Mouse (Mus musculus) midbrain, embryonic 10.5 days (tissue): ENCODE data around the gene Olfr772. TPM values are rescaled to one million over a fixed set of nuclear protein-coding genes. Genes with fewer than 3 reads are reported as not detected.
"Not testable (repeated sequence)": the region's sequence is repeated elsewhere in the genome, so short reads cannot be mapped to it uniquely, and the experiment has no call there.

ENCODE experiments used
- DNase-seq: peaks from one replicate; pipeline ENCODE4 v3.0.0-alpha.2; 2017; ENCODE audit warnings: low spot score
- H3K27ac ChIP-seq: fragments of 300-500 bp; sonication (generic); replicated peaks from 2 replicates; pipeline ENCODE4 v1.5.1; 2016; ENCODE audit warnings: mild to moderate bottlenecking
- H3K27me3 ChIP-seq: fragments of 300-500 bp; sonication (generic); 2 replicates; pipeline ENCODE4 v1.6.1; 2016; ENCODE audit warnings: low read depth, mild to moderate bottlenecking; ENCODE audit not compliant: poor library complexity, severe bottlenecking
- H3K36me3 ChIP-seq: fragments of 300-500 bp; sonication (generic); 2 replicates; pipeline ENCODE4 v1.6.1; 2016; ENCODE audit warnings: mild to moderate bottlenecking, moderate library complexity
- H3K4me1 ChIP-seq: fragments of 300-500 bp; sonication (generic); 2 replicates; pipeline ENCODE4 v1.6.1; 2016
- H3K4me3 ChIP-seq: fragments of 300-500 bp; sonication (generic); 2 replicates; pipeline ENCODE4 v1.5.1; 2016; ENCODE audit warnings: mild to moderate bottlenecking, moderate library complexity
- H3K9me3 ChIP-seq: fragments of 300-500 bp; sonication (generic); replicated peaks from 2 replicates; pipeline ENCODE4 v1.6.1; 2016; ENCODE audit warnings: mild to moderate bottlenecking
- WGBS: fragments of 180-500 bp; shearing (Covaris S2); methylation state at CpG from one replicate; pipeline ENCODE4 v1.1.7; 2016; 5-methylcytosine and 5-hydroxymethylcytosine counted together
- polyA plus RNA-seq: library from polyadenylated mRNA; unstranded; fragments of >200 nt; fragmentation: Nextera tagmentation; extraction: Ambion mirVana; gene quantifications from 2 replicates; pipeline ENCODE4 v1.2.1, GENCODE M21; 2016

The Olfr772 gene
- polyA plus RNA-seq, result not detected in 2 replicates

- WGBS, result 82% methylated on average over 4 of the region's 4 CpGs
- not testable (repeated sequence) for H3K27ac ChIP-seq, H3K4me3 ChIP-seq, H3K9me3 ChIP-seq, H3K36me3 ChIP-seq, H3K4me1 ChIP-seq, H3K27me3 ChIP-seq, DNase-seq
These were observed at the start of gene Olfr772 for GRCm38 (mm10) chr10:129177821-129178220. Olfr772 (minus strand) TSS chr10:129177921.

GRCm38 (mm10) chr10:129187319-129187718 lies 9.6 kb upstream of the Olfr772 start, which contains the start of gene Olfr773:
Olfr773 (minus strand) TSS chr10:129187419.
- not testable (repeated sequence) for H3K4me1 ChIP-seq, H3K4me3 ChIP-seq, H3K27ac ChIP-seq, H3K27me3 ChIP-seq, DNase-seq, H3K36me3 ChIP-seq, H3K9me3 ChIP-seq

- 81% methylated on average over 1 of the region's 1 CpGs for WGBS
- H3K4me3 ChIP-seq, result no peak within 1 kb of the TSS
- no peaks in the 10 kb centered on the region for H3K36me3 ChIP-seq
- no peaks in the 10 kb centered on the region; the same call in 1 of the 2 replicates for H3K9me3 ChIP-seq
- H3K27me3 ChIP-seq, result no peaks in the 10 kb centered on the region
- H3K27ac ChIP-seq, result no peak within 1 kb of the TSS
- H3K4me1 ChIP-seq, result no peaks in the 10 kb centered on the region
- DNase-seq, result no peak
These were observed 13.1 kb downstream of the Olfr772 start, which contains the start of gene Olfr771 for GRCm38 (mm10) chr10:129164651-129165050. Olfr771 (minus strand) TSS chr10:129164751.

GRCm38 (mm10) chr10:129138898-129139297 lies 38.8 kb downstream of the Olfr772 start, which contains the start of gene Olfr770:
Olfr770 (minus strand) TSS chr10:129138998.
- 91% methylated on average over 2 of the region's 2 CpGs for WGBS
- Histone ChIP-seq H3K4me1 (no peaks in the 10 kb centered on the region), H3K27me3 (no peaks in the 10 kb centered on the region), H3K9me3 (no peaks in the 10 kb centered on the region), H3K4me3 (no peak within 1 kb of the TSS), H3K27ac (no peak within 1 kb of the TSS), H3K36me3 (no peaks in the 10 kb centered on the region)
- DNase-seq, result no peak

Other genes starting within 250 kb of the Olfr772 start
- 1.7 and 1.9 TPM in 2 replicates for gene Itga7, start 244.1 kb downstream of the Olfr772 start, polyA plus RNA-seq
- not detected in 2 replicates for gene Mettl7b, start 216.9 kb downstream of the Olfr772 start, polyA plus RNA-seq
- not detected in 2 replicates for gene Olfr9, start 188.5 kb downstream of the Olfr772 start, polyA plus RNA-seq
- not detected in 2 replicates for gene Olfr763, start 167.1 kb downstream of the Olfr772 start, polyA plus RNA-seq
- gene Olfr764-ps1, start 138.0 kb downstream of the Olfr772 start, polyA plus RNA-seq, result not detected in 2 replicates
- gene Olfr765, start 127.9 kb downstream of the Olfr772 start, polyA plus RNA-seq, result not detected in 2 replicates
- gene Olfr766-ps1, start 108.9 kb downstream of the Olfr772 start, polyA plus RNA-seq, result not detected in 2 replicates
- gene Olfr767, start 95.0 kb downstream of the Olfr772 start, polyA plus RNA-seq, result not detected in 2 replicates
- gene Olfr768, start 78.5 kb downstream of the Olfr772 start, polyA plus RNA-seq, result not detected in 2 replicates
- not detected in 2 replicates for gene Olfr769, start 60.1 kb downstream of the Olfr772 start, polyA plus RNA-seq
- gene Olfr770, start 38.9 kb downstream of the Olfr772 start, polyA plus RNA-seq, result not detected in 2 replicates
- gene Olfr771, start 13.2 kb downstream of the Olfr772 start, polyA plus RNA-seq, result not detected in 2 replicates
- not detected in 2 replicates for gene Olfr773, start 9.5 kb upstream of the Olfr772 start, polyA plus RNA-seq
- gene Olfr774, start 58.3 kb upstream of the Olfr772 start, polyA plus RNA-seq, result not detected in 2 replicates
- gene Olfr775, start 70.5 kb upstream of the Olfr772 start, polyA plus RNA-seq, result not detected in 2 replicates
- gene Olfr776, start 81.2 kb upstream of the Olfr772 start, polyA plus RNA-seq, result not detected in 2 replicates
- gene Olfr777, start 93.6 kb upstream of the Olfr772 start, polyA plus RNA-seq, result not detected in 2 replicates
- gene Olfr780, start 140.2 kb upstream of the Olfr772 start, polyA plus RNA-seq, result not detected in 2 replicates
- gene Olfr781, start 150.9 kb upstream of the Olfr772 start, polyA plus RNA-seq, result not detected in 2 replicates
- not detected in 2 replicates for gene Olfr782, start 170.9 kb upstream of the Olfr772 start, polyA plus RNA-seq
- 0.06 TPM in 1 of 2 replicates, not detected in the other for gene Olfr784, start 206.2 kb upstream of the Olfr772 start, polyA plus RNA-seq
- not detected in 2 replicates for gene Olfr785, start 227.5 kb upstream of the Olfr772 start, polyA plus RNA-seq
- not detected in 2 replicates for gene Olfr786, start 249.4 kb upstream of the Olfr772 start, polyA plus RNA-seq